Mouse (Mus musculus) cerebellum, adult 8-10 months (tissue): Measurements from ENCODE around the gene Acer2.

Source experiments
- DNase-seq: peaks from one replicate; pipeline ENCODE4 v3.0.0; 2022

Acer2 gene

GRCm38 (mm10) chr4:86957576-86958411 lies 83.6 kb downstream of the Acer2 start:
- DNase-seq, result peak; percentile 57

GRCm38 (mm10) chr4:86977272-86977671 lies 103.1 kb downstream of the Acer2 start:
- DNase-seq, result no peak
